Mouse (Mus musculus): Measurements from ENCODE around the gene Klhl9.

Klhl9 gene

DNA sequence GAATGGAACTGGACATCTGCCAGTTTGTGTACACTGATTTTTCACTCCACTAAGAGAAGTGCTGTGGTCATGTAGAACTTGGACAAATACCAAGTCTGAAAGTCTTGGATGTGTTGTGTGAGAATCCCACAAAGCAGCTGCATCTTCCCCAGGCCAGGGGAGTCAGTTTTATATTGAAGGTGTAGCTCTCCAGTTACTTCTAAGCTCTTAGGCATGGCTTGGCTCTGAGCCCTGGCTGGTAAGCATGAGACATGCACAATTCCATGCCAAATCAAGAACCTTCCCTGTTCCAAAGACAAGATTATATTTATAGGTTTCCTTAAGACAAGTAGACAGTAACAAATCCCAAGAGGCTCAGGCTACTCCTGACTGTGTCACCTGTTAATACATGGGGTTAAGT, 7.2 kb downstream of the Klhl9 start:
- DNase-seq (ENCODE audit: low spot score in 2 of 2), result no peak

DNA sequence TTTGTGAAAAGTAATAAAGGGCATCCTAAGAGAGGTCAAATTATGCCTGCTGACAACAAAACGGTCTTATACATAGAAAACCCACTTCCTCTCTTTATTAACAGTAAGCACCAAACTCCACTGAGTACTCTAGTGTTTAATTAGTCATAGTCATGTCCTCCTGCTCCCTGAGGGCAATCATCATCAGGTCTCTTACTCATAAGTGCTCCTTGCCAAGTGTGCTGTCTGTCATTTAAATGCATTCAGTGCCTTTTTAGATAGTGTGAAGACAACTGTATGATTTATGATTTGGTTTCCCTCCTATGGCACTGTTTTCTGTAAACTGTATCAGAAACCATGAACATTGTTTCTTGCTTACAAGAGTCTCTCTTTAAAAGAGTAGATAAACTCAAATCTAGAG, 8.0 kb downstream of the Klhl9 start:
- no peak for DNase-seq (ENCODE audit: low spot score in 2 of 2)

DNA sequence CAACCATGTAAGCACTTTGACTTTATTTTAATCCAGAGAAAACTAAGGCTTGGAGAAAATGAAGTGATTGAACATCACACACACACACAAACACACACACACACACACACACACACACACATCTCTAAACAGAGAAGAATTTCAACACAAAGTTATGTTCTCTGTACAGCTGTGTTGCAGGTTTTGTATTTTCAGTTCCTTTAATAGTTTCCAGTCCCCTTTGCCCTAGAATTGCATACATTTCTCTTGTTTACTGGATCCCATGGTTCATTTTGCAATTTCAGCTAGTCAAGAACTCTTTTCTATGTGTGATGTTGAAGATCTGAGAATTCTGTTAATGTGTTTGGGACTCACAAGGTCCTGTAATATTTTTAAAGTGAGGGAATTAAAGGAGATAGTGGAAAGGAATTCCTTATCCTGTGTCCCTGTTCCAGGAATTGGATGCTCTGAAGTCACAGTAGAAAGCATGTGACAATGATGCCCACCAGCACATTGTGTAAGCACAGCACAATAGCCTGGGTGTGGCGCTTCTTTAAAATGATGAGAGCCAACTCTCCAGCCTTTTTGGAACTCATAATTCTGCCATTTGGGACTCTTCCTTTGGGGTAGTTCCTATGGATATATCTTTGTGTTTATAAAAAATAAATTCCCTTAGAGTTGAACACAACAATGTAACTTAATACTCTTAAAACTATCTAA, 15.0 kb downstream of the Klhl9 start:
- DNase-seq (ENCODE audit: low spot score in 2 of 2), result no peak

DNA sequence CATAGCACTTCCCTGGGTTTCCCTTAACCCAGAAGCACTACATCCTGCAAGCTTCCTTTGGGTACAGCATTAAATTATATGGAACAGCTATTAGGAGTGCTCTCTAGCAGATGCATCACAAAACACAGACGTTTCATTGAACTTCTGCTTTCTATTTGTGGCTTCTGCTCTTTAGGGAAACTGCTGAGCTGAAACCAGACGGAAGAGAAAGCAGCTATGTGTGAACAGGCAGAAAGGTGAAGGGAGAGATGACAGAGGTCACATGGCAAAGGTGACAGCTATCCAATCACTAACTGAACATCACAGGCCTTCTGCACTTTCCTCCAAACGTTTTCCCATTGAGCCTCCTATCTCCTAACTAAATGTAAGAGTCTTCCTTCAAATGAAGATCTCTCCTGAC, 16.3 kb downstream of the Klhl9 start:
- no peak for DNase-seq (ENCODE audit: low spot score in 2 of 2)

DNA sequence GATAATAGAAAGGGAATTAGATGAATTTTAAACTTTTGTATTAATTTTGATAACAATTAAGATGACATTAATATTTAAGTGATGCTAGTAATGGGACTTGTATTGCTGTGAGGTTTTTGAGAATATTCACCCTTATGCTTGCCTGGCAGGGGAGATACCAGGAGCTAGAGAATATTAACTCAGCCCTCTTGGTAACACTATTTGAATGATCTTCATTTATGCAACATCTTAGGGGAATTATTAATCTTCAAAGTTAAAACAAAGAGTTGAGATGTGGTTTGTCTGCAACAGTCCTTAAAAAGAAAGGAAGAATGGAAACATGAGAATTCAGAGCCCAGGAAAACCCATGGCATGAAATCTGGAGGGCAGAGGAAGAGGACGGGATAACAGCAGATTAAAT, 23.0 kb downstream of the Klhl9 start:
- no peak for DNase-seq (ENCODE audit: low spot score in 2 of 2)

DNA sequence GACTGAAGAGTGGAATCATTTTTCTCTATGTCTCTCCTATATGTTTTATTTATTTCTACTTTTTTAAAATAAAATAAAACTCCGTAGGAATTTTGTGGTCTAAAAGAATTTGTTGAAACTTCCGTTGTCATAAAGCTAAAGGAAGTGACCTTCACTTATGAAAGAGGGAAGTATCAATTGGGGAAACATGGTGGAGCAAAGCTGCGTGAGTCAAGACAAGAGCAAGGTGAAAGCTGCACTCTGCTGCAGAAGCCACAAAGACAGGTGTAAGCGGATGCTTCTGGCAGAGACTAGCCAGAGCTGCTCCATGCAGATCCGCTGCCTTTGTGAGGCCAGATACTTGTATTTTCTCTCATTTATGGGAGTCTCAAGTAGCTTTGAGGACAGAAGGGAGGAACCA, 23.5 kb downstream of the Klhl9 start:
- no peak for DNase-seq (ENCODE audit: low spot score in 2 of 2)

DNA sequence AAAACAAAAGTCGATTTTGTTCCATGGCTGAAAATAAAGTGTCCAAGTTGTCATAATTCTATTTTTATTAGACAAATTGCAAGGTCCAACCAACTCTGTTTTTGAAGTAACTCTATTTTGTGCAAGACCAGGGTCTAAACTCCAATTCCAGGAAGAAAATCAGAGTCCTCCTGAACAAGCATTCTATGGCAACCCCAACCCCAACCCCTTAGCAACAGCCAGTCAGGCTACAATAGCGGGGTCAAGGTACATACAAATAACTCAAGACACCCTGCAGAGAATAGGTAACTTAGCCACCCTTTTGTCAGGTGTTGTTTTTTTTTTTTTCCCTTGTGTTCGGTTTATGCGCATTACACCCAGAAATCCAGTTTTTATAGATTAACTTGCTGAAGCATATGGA, 24.5 kb downstream of the Klhl9 start:
- no peak for DNase-seq (ENCODE audit: low spot score in 2 of 2)

DNA sequence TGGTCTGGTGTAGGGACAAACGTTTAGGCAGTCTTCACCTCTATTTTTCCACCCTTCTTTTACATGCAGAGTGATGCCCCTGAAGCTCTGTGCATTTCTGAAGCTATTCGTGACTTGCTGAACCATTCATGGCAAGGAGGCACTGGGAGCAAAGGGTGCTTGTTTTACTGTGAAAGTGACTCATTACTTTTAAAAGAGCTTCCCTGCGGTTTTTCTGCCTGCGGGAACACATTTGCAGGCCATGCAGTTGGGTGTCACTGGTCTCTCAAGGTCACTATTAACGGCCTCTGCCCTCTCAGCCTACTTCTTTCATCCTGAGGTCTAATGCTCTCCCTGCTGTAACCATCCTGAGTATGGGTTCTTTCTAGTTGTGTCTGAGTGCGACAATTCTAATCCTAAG, 25.2 kb downstream of the Klhl9 start:
- DNase-seq (ENCODE audit: low spot score in 2 of 2), result no peak

DNA sequence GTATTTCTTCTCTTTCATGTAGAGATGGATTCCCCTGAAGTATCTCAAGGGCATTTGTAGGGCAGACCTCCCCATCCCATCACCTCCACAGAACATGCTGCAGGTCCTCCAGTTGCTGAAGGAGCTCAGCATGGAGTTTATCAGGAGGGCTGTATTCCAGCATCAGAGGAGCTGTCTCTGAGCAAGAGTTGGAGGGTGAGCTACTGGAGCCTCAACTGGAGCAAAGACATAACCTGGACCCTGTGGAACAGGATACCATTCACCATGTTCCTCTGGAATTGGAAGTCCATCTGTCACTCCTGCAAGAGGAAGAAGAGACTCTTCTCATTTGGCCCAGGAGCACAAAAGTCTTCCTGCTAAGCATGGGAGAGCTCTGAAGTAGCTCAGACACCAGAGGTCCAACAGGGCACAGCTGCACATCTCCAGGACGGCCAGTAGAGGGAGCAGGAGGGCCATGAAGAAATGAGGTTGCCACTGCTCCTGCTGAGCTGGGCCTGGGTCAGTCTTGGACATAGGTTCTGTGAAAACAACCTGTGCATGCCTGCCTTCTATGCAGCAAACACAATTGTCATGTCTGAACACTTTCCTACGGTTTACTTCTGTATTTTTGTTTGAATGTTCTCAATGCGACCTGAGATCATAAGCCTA, 25.9 kb downstream of the Klhl9 start:
- peak; percentile 60 to 76 for DNase-seq (ENCODE audit: low spot score in 2 of 2)

DNA sequence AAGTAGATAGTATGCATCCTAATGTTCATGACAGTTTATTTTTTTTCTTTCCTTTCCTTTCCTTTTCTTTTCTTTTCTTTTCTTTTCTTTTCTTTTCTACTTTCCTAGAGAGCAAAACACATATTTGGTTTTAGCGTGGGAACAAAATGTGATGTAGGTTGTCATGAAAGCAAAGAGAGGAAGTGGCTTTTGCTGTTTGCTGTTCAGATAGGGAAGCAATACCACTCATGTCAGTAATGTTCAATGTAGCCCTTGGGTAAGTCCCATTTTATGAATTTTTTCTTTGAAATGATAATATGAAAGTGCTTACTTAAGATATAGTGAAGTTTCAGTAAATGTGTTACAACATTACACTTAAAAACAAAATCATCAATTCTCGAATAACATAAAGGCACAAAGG, 28.9 kb downstream of the Klhl9 start:
- DNase-seq (ENCODE audit: low spot score in 2 of 2), result no peak

DNA sequence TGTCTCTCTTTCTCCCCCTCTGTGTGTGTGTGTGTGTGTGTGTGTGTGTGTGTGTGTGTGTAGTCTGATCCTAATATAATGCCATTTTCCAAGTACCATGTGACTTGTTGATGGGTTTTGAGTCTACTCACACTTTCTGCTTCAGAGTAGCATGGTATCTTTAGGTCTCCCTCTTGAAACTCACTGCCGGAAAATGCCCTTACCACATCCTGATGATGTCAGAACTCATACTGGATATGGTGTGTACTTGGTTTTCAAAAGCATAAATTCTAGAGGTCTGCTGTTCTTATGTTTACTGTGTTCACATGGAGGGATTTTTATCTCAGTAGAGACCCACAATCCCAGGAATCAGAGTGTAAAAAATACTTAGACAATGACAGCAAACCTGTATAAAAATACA, 29.7 kb downstream of the Klhl9 start:
- DNase-seq (ENCODE audit: low spot score in 2 of 2), result no peak

DNA sequence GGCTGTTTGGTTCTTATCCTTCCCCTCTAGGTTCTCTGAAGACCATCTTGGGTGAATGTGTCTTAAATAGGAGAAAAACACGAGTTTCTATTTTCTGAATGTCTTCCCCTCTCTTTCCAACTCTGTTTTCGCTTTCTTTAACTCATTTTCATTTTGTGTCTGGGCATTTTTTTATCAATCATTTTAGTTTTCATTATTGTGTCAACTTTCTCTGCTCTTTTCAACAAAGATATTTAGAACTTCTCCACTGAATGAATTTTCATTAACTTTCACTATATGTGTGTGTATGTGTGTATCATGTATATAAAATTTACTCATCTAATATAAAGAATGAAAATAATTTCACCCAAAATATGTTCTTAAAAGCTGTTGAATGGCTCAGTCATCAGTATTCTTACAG, 31.0 kb downstream of the Klhl9 start, which contains the start of gene Ifnab:
Ifnab (minus strand) TSS at position 101 of the 400 bp plus-strand sequence.
- DNase-seq (ENCODE audit: low spot score in 2 of 2), result no peak

DNA sequence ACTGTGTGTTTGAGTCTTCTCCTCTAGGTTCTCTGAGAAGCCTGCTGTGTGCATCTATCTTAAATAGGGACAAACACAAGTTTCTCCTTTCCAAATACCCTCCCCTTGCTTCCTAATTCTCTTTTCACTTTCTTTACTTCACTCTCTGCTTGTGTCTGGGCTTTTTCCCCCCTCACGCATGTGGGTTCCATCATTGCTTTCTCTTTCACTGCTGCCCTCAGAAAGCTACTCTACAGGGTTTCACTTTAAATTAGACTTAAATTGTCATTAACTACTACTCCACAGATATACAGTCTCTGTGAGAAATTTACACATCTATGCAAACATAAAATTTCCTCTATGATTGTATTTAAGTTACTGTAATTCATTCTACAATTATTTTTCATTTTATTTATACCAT, 38.5 kb downstream of the Klhl9 start, which contains the start of gene Ifna2:
Ifna2 (minus strand) TSS at position 101 of the 400 bp plus-strand sequence.
- no peak for DNase-seq (ENCODE audit: low spot score in 2 of 2)

DNA sequence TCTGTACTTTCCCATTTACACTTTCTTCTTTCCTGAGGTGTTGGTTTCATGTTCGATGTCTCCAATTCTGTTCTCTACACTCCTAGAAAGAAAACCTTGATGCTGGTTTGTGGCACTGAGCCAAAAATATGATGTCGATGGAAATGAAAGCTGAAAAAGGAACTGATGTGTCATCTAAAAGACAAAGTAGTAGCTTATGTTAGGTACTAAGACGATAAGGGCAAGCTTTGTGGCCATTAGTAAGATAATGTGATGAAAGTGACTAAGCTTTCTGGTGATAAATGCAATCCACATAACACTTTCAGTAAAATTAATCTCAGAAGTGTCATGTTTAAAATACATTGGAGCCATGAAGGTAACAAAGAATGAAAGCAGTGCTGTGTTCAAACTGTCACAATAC, 40.9 kb downstream of the Klhl9 start:
- DNase-seq (ENCODE audit: low spot score in 2 of 2), result no peak

DNA sequence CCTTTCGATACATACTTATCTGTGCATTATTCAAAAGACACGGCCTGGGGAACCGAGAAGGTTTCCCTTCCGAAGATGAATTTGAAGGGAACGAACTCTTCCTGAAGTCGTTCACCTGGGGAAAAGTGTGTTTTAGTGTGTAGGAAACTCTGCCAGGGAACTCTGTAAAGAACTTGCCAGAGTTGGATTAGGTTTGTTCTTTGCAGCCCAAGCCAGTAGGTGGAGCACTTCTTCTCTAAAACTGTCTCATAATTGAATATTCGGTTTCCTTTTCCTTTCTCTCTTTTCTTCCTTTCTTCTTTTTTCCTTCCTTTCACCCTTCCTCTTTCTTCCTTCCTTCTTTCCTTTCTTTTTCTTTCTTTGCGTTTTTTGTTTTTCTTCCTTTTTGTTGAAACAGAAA, 41.9 kb downstream of the Klhl9 start:
- DNase-seq (ENCODE audit: low spot score in 2 of 2), result peak in 1 of 2 experiments; percentile 32

DNA sequence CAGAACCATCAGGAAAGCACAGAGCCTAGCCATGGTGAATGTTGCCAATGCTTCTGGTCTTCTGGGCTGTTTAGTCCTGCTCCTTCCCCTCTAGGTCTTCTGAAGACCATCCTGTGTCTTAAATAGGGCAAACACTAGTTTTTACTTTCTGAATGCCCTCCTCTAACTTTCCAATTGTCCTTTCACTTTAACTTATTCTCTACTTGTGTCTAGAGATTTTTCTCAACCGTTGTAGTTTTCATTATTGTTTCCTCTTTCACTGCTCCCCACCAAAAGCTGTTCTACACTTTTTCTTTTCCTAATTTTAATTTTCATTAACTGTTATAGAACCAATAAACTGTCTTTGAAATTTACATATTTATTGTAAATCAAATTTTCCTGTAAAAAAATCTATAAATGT, 45.4 kb downstream of the Klhl9 start, which contains the start of gene Ifna16:
Ifna16 (minus strand) TSS at position 101 of the 400 bp plus-strand sequence.
- DNase-seq (ENCODE audit: low spot score in 2 of 2), result no peak
